Mouse (Mus musculus): ENCODE measurements at regions not wholly inside any gene's neighbourhood (a gene's known extent, or its start where the extent isn't known, plus 50 kb on each side); places are given as distances from the start of the nearest gene placed in this dataset.

GRCm38 (mm10) chr4:52666768-52667480 is 70.8 kb downstream of the Toporsl start:
- no peak overlapping the region for H3K4me2 ChIP-seq
- H3K9ac ChIP-seq (ENCODE audit: low read length) = no peak overlapping the region
- ATAC-seq (ENCODE audit: low FRiP score) (no peak), DNase-seq (ENCODE audit: low spot score, missing footprints) (no peak)
- no peak overlapping the region for H3K4me3 ChIP-seq (ENCODE audit: low read depth, low read length)
- no peak overlapping the region for H3K27ac ChIP-seq (ENCODE audit: low read depth, low read length)
- H3K36me3 ChIP-seq (ENCODE audit: control insufficient read depth, insufficient read depth, low read length) = no peaks in the 10 kb centered on the region
- no peaks in the 10 kb centered on the region for H3K9me3 ChIP-seq (ENCODE audit: control insufficient read depth, low read length)
- 89% methylated on average over 5 of the region's 5 CpGs for WGBS
- H3K4me1 ChIP-seq (ENCODE audit: control insufficient read depth, insufficient read depth, low read length) = no peaks in the 10 kb centered on the region
- H3K27me3 ChIP-seq (ENCODE audit: control insufficient read depth, insufficient read depth, low read length) = no peaks in the 10 kb centered on the region

GRCm38 (mm10) chr4:52709563-52709962 is 104.8 kb upstream of the Olfr275 start:
- no peak overlapping the region for H3K4me3 ChIP-seq (ENCODE audit: low read depth, low read length)
- no peak for ATAC-seq (ENCODE audit: low FRiP score)
- no peak for DNase-seq (ENCODE audit: low spot score, missing footprints)
- 85% methylated on average over 2 of the region's 2 CpGs for WGBS
- H3K36me3 ChIP-seq (ENCODE audit: control insufficient read depth, insufficient read depth, low read length) = no peaks in the 10 kb centered on the region
- H3K9ac ChIP-seq (ENCODE audit: low read length) = no peak overlapping the region
- H3K27ac ChIP-seq (ENCODE audit: low read depth, low read length) = no peak overlapping the region
- no peak overlapping the region for H3K4me2 ChIP-seq
- no peaks in the 10 kb centered on the region for H3K27me3 ChIP-seq (ENCODE audit: control insufficient read depth, insufficient read depth, low read length)
- no peaks in the 10 kb centered on the region for H3K9me3 ChIP-seq (ENCODE audit: control insufficient read depth, low read length)
- no peaks in the 10 kb centered on the region for H3K4me1 ChIP-seq (ENCODE audit: control insufficient read depth, insufficient read depth, low read length)

GRCm38 (mm10) chr4:52726203-52726602 is 88.2 kb upstream of the Olfr275 start:
- no peak overlapping the region for H3K9ac ChIP-seq (ENCODE audit: low read length)
- no peaks in the 10 kb centered on the region for H3K36me3 ChIP-seq (ENCODE audit: control insufficient read depth, insufficient read depth, low read length)
- no peaks in the 10 kb centered on the region for H3K27me3 ChIP-seq (ENCODE audit: control insufficient read depth, insufficient read depth, low read length)
- DNase-seq (ENCODE audit: low spot score, missing footprints) = no peak
- WGBS = 77% methylated on average over 6 of the region's 6 CpGs
- no peak for ATAC-seq (ENCODE audit: low FRiP score)
- H3K27ac ChIP-seq (ENCODE audit: low read depth, low read length) = no peak overlapping the region
- H3K9me3 ChIP-seq (ENCODE audit: control insufficient read depth, low read length) = no peaks in the 10 kb centered on the region
- H3K4me1 ChIP-seq (ENCODE audit: control insufficient read depth, insufficient read depth, low read length) = no peaks in the 10 kb centered on the region
- H3K4me3 ChIP-seq (ENCODE audit: low read depth, low read length) = no peak overlapping the region
- no peak overlapping the region for H3K4me2 ChIP-seq

GRCm38 (mm10) chr4:52726625-52727297 is 87.6 kb upstream of the Olfr275 start:
- 32% methylated on average over 14 of the region's 14 CpGs for WGBS
- H3K9me3 ChIP-seq (ENCODE audit: control insufficient read depth, low read length) = no peaks in the 10 kb centered on the region
- ATAC-seq (ENCODE audit: low FRiP score) = peak; percentile 83

GRCm38 (mm10) chr4:52733141-52733540 is 81.3 kb upstream of the Olfr275 start:
- ATAC-seq (ENCODE audit: low FRiP score) = no peak
- Histone ChIP-seq H3K27me3 (ENCODE audit: control insufficient read depth, insufficient read depth, low read length) (no peaks in the 10 kb centered on the region), H3K9me3 (ENCODE audit: control insufficient read depth, low read length) (no peaks in the 10 kb centered on the region)

More at GRCm38 (mm10) chr4:52726625-52727297, 87.6 kb upstream of the Olfr275 start:
- Histone ChIP-seq H3K36me3 (ENCODE audit: control insufficient read depth, insufficient read depth, low read length) (no peaks in the 10 kb centered on the region), H3K27ac (ENCODE audit: low read depth, low read length) (no peak overlapping the region), H3K9ac (ENCODE audit: low read length) (no peak overlapping the region), H3K4me3 (ENCODE audit: low read depth, low read length) (no peak overlapping the region), H3K27me3 (ENCODE audit: control insufficient read depth, insufficient read depth, low read length) (no peaks in the 10 kb centered on the region), H3K4me2 (no peak overlapping the region), H3K4me1 (ENCODE audit: control insufficient read depth, insufficient read depth, low read length) (no peaks in the 10 kb centered on the region)
- peak; percentile 98 for DNase-seq (ENCODE audit: low spot score, missing footprints)

GRCm38 (mm10) chr4:52739543-52740474 is 74.6 kb upstream of the Olfr275 start:
- Histone ChIP-seq H3K4me3 (ENCODE audit: low read depth, low read length) (no peak overlapping the region), H3K9ac (ENCODE audit: low read length) (no peak overlapping the region), H3K9me3 (ENCODE audit: control insufficient read depth, low read length) (no peaks in the 10 kb centered on the region), H3K4me2 (no peak overlapping the region), H3K36me3 (ENCODE audit: control insufficient read depth, insufficient read depth, low read length) (no peaks in the 10 kb centered on the region), H3K4me1 (ENCODE audit: control insufficient read depth, insufficient read depth, low read length) (no peaks in the 10 kb centered on the region), H3K27ac (ENCODE audit: low read depth, low read length) (no peak overlapping the region), H3K27me3 (ENCODE audit: control insufficient read depth, insufficient read depth, low read length) (no peaks in the 10 kb centered on the region)
- no peak for ATAC-seq (ENCODE audit: low FRiP score)
- DNase-seq (ENCODE audit: low spot score, missing footprints) = no peak
- WGBS = 78% methylated on average over 9 of the region's 9 CpGs

More at GRCm38 (mm10) chr4:52733141-52733540, 81.3 kb upstream of the Olfr275 start:
- Histone ChIP-seq H3K4me2 (no peak overlapping the region), H3K27ac (ENCODE audit: low read depth, low read length) (no peak overlapping the region), H3K4me3 (ENCODE audit: low read depth, low read length) (no peak overlapping the region), H3K36me3 (ENCODE audit: control insufficient read depth, insufficient read depth, low read length) (no peaks in the 10 kb centered on the region), H3K4me1 (ENCODE audit: control insufficient read depth, insufficient read depth, low read length) (no peaks in the 10 kb centered on the region), H3K9ac (ENCODE audit: low read length) (no peak overlapping the region)
- 88% methylated on average over 8 of the region's 8 CpGs for WGBS
- DNase-seq (ENCODE audit: low spot score, missing footprints) = no peak

GRCm38 (mm10) chr4:52752838-52753509 is 61.4 kb upstream of the Olfr275 start:
- DNase-seq (ENCODE audit: low spot score, missing footprints) = no peak
- Histone ChIP-seq H3K4me3 (ENCODE audit: low read depth, low read length) (no peak overlapping the region), H3K4me1 (ENCODE audit: control insufficient read depth, insufficient read depth, low read length) (no peaks in the 10 kb centered on the region), H3K9ac (ENCODE audit: low read length) (no peak overlapping the region), H3K27me3 (ENCODE audit: control insufficient read depth, insufficient read depth, low read length) (no peaks in the 10 kb centered on the region), H3K9me3 (ENCODE audit: control insufficient read depth, low read length) (no peaks in the 10 kb centered on the region), H3K36me3 (ENCODE audit: control insufficient read depth, insufficient read depth, low read length) (no peaks in the 10 kb centered on the region), H3K27ac (ENCODE audit: low read depth, low read length) (no peak overlapping the region), H3K4me2 (no peak overlapping the region)
- no peak for ATAC-seq (ENCODE audit: low FRiP score)
- WGBS = 71% methylated on average over 8 of the region's 8 CpGs
